Mouse (Mus musculus): Measurements from ENCODE around the gene Gm9780. TPM values are rescaled to one million over a fixed set of nuclear protein-coding genes. Genes with fewer than 3 reads are reported as not detected.

The Gm9780 gene
- total RNA-seq, 2 experiments from 2014 or later: 14.1 to 17.5 TPM

Other genes with a start within 250 kb of the Gm9780 start
- 10 to 100 TPM; 76.1 to 82.5 TPM for gene Anxa11, start 200.6 kb downstream of the Gm9780 start, total RNA-seq (2021)
- 1 to 10 TPM; 2.1 to 2.9 TPM for gene Plac9a, start 139.6 kb downstream of the Gm9780 start, total RNA-seq (2021)
- gene Tmem254a, start 115.0 kb downstream of the Gm9780 start, total RNA-seq (2021): under 1 TPM; 0.15 to 0.27 TPM
- gene Cphx1, start 104.4 kb downstream of the Gm9780 start, total RNA-seq (2021): not detected
- gene Duxbl1, start 64.1 kb downstream of the Gm9780 start, total RNA-seq (2021): not detected
- 1 to 10 TPM; 1.6 to 4.7 TPM for gene Tmem254c, start 24.6 kb upstream of the Gm9780 start, total RNA-seq (2021)
- gene Cphx2, start 38.8 kb upstream of the Gm9780 start, total RNA-seq (2021): not detected
- not detected for gene Cphx3, start 39.6 kb upstream of the Gm9780 start, total RNA-seq (2021)
- not detected for gene Duxbl2, start 75.6 kb upstream of the Gm9780 start, total RNA-seq (2021)
- 10 to 100 TPM; 44.7 to 50.6 TPM for gene Plac9b, start 139.8 kb upstream of the Gm9780 start, total RNA-seq (2021)
- gene Tmem254b, start 164.3 kb upstream of the Gm9780 start, total RNA-seq (2021): 1 to 10 TPM; 3.2 to 4.5 TPM
- gene Duxbl3, start 215.3 kb upstream of the Gm9780 start, total RNA-seq (2021): not detected

Measured in heart, adult 18-20 months (tissue).